Mouse (Mus musculus): ENCODE data around the gene Kcnq5.
A peak's percentile ranks its signal among the peaks of the same experiment; 100 is the strongest.

Kcnq5 gene

DNA sequence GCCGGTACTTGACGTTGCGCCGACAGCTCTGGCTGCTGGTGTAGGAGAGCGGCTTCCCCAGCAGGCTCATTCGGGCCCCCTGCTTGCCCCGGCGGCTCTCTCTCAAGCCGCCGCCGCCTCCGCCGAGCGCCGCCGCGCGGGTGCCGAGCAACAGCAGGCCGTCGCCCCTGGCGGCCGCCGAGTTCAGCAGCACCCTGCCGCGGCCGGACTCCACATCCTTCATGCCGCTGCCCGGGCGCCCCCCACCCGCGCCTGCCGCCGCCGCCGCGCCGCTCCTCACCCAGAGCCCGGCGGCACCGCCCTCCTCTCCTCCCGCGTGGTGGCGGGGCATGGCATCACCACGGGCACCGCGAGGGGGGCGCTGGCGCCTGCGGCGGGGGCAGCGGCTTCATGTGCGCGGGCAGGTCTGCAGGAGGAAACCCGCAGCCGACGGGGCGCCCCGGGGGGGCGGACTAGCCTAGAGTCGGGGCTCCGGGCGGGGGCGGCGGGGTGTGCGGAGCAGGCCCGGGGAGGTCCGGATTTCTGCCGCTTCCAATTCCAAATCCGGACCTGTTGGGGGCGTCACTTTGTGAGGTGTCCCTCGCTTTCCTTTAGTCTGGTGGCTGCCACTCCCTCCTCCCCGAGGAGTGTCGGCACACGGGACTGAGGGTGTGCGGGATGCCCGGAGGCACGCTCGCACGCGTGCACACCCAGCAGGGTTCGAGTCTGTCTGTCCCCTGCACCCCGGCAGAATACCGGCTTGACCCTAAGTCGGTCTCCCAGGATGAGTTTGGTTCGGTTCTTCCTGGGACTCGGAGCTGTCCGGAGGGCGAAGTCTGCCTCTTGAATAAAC lies at the start of gene Kcnq5:
Gene Kcnq5 (minus strand): TSS at position 692 of the 832 bp plus-strand sequence.
- peak; percentile 38 to 61 for DNase-seq (ENCODE audit: low spot score in 2 of 2)

DNA sequence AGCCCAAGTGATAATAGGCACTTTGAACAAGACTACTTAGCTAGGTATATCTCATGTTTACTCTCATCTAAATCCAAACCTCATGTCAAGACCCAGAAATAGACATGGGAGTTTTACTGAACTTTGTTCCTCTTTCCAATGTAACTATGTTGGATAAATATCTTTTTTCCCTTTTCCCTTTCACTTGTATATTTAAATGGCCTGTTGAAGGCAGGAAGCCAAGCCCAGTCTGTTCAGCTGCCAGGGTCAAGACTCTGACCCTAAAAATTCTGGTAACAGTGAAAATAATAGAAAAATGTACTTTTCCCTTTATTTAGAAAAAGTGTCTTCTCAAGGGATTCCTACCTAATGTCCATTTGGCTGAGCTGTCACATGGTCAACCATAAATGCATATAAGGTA lies 18.0 kb upstream of the Kcnq5 start:
- DNase-seq (ENCODE audit: low spot score in 2 of 2), result no peak

DNA sequence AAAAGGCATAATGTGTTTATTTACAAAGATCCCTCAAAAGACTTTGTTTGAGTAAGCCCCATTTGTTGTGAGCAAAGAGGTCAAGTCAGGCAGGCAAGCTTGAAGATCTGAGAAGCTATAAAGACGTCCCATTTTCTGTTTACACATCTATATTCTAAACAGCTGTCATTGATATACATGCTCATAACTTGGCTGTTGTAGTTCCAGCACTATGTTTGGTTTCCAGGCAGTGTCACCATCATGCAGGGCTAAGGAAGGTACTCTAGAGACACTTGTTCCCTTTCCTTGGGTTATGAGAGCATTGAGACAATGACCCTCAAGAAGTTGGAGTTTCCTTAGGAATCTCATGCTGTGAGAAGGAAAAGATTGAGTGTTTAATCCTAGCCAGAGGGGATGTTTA lies 17.6 kb upstream of the Kcnq5 start:
- DNase-seq (ENCODE audit: low spot score in 2 of 2), result no peak

DNA sequence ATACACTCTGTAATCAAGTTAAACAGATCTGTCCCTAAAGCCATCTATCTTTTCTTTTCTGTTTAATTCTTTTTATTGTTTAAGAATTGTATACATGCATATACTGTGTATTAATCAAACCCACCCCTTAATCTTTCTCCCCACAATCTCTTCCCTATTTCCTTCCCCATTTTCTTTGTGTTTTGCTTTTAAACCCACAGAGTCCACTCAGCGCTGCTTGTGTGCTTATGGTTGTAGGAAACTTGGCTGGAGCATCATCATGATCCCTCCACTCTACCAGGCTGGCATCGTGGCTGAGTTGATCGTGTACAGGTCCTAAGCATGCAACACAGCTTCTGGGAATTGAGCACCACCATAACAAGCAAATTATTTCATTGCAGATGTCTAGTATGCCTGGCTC lies 12.3 kb upstream of the Kcnq5 start:
- no peak for DNase-seq (ENCODE audit: low spot score in 2 of 2)

DNA sequence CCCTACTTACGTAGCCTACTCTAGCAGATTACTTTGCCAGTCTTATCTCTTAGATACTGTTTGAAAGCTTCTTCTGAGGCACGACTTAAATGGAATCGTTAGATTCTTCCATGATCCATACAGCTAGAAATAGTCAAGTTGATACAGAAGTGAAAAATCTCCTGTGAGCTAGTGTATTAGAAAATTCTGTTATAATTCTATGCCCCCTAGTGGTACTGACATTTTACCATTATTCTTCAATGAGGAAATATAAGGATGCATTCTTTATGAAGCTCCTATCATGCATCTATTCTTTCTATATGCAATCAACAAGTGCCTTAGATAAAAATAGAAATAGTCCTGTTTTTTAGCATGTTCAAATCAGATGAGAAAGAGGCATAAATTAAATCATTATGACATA lies 5.4 kb upstream of the Kcnq5 start:
- no peak for DNase-seq (ENCODE audit: low spot score in 2 of 2)

DNA sequence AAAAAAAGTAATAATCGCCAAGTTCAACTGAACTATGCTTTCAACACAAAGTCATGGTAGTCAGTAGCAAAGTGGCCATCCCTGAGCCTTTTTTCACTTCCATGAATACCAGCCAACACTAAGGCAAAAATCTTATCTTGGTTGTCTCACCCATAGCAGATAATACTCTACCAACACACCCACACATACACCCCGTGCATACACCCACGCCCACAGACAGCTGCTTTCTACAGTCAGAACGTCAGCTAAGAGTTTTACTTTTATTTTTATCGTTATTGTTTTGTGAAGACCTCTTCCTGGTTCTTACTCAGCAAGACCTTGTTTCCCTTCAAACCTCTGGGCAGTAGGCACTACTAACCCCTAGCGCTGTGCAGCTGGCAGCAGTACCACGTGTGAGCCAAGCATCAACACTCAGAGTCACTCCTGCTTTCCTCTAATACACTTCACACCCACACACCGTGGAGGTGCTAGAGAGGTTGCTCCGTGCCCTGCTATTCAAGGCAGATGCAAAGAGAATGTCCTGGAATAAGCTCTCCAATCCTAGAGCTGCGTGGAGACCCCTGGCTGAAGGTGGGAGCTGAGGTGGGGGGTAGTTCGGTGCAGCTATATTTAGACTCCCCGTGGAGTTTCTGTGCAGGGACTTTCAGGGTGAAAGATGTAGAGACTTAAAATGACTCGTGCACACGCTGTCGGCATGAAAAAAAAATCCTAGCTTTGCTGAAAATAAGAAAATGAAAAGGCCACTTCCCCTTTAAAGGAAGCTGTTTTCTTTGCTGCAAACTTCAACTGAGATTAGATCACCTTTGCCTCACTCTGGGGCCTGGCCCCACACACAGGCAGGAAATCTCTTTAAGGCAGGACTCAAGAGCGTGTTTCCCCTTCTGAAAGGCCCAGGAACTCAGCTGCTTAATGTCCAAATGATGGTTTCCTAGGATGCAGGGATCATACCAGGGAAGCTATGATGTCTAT lies 1.4 kb upstream of the Kcnq5 start:
- DNase-seq (ENCODE audit: low spot score in 2 of 2), result no peak

DNA sequence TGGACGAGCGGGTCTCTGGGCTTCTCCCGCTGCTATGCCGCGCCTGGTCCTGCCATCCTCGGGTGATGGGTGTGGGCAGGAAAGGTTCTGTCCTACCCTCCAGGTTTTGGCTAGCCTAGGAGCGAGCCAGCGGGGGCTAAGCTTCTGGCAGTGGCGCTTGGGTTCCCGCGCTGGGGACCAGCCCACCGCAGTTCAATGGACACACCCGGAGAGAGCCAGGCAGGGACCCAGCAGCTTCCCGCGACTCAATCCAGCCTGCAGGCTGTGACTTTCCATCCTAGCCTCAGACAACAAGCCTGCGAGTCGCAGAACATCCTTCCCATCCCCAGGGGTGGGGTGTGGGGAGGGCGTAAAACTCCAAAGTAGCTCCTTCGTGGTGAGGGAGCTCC lies 335 bp upstream of the Kcnq5 start:
- DNase-seq (ENCODE audit: low spot score in 2 of 2), result peak in 1 of 2 experiments; percentile 33

DNA sequence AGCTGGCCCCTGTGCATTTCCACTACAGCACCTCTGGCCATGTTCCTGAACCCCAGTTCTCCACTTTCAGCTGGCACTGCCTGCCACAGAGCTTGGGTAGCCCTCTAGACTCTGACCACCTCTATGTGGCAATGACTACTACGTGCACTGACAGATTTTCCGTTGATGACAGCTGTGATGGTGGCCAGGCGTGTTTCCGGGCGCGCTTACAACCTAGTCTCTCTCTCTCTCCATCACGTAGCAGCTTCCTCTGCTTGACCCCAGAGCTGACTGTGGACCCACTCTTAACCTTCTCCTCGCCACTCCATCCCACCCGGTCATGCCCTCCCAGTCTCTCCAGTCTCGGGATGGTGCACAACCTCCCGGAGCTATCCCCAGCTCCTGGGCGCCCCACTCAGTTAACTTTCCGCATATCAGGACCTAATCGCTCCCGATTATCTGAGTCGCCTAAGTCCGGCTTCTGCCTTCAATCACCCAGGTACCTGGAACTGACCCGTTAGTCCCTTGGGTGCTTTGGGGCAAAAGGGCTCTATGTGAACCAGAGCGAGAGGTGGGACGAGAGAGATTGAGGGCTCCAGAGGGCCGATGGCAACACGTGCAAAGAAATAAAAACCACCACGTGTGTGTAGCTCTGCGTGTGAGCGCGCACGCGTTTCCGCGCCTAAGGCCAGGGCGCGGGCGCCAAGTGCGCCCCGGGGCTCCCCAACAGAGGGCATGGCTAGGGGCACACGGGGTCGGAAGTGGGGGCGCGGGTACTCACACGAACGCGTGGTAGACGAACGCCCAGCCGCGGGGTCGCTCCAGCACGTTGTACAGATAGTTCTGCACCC lies 1.1 kb downstream of the Kcnq5 start:
- DNase-seq (ENCODE audit: low spot score in 2 of 2), result peak in 1 of 2 experiments; percentile 40

DNA sequence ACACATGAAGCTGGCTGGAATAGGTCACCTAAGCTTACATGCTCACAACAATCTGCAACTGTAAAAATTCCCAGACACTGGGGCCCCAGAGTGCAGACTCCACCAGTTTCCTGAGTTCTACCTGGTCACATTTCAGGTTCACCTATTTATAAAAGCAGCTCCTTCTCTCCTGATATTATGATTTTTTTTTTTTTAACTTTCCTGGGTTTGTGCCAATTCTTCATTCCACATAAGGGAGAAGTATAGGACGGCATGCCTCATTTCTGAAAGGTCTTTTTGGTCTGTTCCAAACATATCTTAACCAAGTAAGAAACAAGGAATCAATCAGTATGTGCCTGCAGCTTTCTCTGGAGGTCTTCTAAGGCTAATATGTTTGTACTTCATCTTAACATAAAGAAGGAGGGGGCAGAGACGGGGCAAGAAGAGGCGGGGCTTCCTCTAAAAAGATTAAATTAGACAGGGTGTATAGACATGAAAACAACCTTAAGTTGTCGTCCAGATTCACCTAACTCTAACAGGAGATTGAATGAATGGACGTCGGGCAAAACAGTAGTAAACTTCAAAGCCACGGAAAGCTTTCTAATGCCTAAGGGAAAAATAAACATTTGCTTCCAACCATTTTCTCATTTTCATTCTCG lies 2.0 kb downstream of the Kcnq5 start:
- no peak for DNase-seq (ENCODE audit: low spot score in 2 of 2)

DNA sequence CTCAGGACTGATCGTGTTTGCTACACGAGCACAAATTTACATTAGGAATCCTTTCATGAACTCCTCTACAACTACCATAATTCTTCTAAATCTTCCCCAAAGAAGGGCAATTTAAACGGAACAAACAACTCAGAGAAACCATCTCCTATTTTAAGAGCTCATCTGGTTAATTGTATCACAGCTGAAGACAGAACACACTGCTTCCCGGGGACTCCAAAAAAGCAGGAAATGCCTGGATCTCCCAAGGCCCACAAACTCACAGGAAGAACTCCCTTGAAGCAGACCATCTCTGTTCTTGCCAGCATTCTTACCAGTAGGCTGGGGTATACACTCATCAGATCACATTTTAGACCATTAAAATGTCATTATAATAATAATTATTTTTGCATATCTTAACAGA lies 3.7 kb downstream of the Kcnq5 start:
- no peak for DNase-seq (ENCODE audit: low spot score in 2 of 2)

DNA sequence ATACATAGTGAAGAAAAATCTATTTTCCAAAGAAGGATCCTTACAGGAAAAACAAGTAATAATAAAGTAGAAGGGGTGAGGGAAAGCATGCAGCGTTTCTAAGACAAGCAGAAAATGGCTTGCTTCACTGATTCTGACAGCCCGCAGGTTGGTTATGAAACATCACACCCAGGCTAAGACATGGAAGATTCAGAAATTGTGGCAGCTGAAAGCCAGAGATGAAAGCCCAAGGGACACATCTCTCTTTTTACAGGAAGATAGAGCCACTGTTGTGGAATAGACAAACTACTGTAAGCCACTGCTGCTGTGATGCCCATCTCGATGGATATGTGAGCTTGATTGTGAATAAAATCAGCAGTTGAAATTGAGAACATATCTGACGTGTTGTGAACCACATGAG lies 20.9 kb downstream of the Kcnq5 start:
- no peak for DNase-seq (ENCODE audit: low spot score in 2 of 2)

DNA sequence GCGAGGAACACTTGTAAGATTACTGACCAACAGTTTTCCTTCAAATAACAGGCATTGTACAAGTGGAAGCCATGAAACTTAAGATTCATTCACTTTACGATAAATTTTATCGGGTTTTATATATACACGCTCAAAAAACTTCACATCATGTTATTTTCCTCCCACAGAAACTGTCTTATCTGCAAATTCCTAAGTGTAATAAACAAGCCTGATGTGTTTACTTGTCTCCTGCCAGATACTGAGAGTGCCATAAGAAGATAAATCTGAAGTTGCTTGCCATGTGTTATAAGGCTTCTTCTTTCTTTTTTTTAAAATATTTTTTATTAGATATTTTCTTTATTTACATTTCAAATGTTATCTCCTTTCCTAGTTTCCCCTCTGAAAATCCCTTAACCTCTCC lies 34.6 kb downstream of the Kcnq5 start:
- no peak for DNase-seq (ENCODE audit: low spot score in 2 of 2)

DNA sequence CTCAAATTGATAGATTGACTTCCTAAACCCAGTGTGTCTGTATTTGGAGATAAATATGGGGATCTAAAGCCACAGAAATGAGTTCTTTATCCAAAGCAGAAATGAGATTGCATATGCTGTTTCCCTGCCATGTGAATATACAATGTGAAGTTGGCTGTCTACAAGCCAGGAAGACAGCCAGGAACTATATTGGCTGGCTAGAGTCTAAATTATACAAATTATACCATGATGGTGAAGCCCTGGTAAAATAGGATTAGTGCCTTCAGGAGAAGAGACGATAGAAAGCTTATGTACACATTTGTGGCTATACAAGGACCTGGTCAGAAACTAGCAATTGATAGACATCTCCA lies 38.5 kb downstream of the Kcnq5 start:
- DNase-seq (ENCODE audit: low spot score in 2 of 2), result no peak

DNA sequence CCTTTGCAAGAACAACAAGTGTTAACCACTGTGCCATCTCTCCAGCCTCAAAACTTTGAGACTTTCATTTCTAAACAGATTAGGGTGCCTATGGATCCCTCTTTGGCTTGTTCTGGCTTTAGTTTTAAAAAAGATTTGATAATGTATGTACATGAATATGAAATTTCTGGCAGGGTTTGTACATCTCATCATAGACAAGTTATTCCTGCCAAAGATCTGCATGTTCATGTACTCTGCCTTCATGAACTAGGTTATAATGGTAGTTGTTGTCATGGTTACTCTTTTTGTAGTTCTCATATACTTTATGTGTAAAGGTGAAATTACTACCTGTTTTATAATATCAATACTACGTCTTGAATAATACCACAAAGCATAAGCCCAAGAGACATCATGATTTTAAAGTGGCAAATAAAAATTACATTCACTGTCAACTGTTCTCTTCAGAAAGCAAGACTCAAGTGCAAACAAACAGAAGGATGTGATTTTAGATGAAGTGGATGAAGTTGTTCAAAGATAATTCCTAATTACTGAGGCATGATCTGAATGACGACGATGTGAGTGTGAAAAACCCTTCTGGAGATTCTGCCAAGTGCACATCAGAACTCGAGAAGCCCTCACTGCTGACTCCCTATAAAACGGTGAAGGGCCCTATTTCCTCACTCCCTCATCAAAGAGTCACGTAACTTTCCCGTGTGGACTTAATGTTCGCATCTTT lies 39.0 kb downstream of the Kcnq5 start:
- no peak for DNase-seq (ENCODE audit: low spot score in 2 of 2)

DNA sequence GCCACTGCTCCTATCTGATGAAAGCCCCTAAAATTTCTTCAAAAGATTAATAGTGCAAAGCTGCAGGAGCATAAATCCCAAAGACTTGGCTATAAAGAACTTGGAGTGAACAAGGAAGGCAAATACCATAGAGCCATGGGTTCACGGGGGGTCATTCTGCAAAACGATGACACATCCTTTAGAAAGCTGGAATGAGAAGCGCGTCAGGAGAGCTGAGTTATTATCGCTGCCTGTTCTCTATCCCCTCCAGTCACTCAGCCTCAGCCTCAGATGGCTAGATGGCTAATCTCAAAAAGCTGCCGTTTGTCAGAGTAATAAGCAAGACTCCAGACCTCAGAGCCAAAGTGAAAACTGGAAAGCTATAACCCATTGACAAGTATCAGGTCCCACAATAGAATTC lies 42.5 kb downstream of the Kcnq5 start:
- no peak for DNase-seq (ENCODE audit: low spot score in 2 of 2)

DNA sequence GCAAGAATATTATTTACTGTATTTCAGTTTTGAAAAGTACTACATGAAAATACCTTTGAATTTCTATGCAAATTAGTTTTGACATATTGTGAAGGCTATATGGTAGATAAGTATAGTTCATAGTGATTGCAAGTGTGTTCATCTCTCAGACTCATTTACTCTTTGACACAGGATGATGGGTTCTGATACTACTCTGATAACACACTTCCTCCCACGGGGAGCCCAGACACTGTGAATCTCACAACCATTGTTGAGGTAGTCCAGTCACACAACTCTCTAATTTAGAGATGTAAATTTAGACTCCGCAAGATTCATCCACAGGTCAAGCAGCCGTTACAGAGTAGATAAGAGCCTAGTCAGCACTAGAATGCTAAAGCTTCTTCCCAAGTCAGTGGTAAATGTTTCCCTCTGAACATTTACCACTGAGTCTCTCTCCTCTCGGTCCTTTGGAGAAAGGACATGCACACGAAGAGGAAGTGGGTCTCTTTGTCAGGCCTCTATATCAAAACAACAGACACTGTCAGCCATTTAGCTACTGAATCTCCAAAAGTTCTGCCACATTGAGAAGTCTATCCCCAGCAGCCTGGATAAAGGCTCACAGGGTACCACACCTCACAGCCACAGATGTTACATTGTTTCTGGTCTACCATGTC lies 65.5 kb downstream of the Kcnq5 start:
- DNase-seq (ENCODE audit: low spot score in 2 of 2), result no peak

DNA sequence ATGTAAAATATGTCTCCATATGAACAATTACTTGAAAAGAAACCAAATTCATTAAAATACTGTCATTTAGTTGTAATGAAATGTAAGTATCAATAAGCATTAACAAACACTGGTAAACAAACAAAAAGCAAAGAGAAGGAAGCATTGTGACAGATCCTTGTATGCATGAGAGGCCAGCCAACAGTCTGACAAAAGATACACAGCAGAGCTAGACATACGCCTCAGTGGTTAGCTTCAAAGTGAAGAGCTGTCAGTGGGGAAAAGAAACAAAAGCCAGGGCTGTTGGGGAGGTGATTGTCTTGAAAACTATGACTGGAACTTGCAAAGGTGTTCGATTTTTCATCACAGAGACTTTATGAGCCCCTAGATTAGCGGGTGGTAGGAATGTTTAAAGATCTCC lies 78.0 kb downstream of the Kcnq5 start:
- DNase-seq (ENCODE audit: low spot score in 2 of 2), result no peak

DNA sequence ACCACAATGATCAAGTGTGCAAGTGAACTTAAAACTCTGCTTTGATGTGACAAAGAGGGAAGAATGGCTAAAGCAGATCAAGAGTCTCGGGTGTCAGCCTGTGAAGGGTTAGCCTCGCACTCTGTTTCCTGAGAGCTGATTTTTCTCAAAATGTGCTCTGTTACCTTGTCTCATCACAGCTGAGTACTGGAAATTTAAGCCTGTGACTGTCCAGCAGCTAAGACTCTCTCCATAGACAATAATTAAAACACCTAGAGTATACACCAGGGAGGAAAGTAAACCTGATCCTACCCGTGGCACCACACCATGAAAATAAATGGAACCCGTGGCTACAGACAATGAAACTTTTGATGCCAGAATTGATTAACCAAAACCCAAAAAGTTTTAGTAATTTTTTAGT lies 90.9 kb downstream of the Kcnq5 start:
- no peak for DNase-seq (ENCODE audit: low spot score in 2 of 2)

DNA sequence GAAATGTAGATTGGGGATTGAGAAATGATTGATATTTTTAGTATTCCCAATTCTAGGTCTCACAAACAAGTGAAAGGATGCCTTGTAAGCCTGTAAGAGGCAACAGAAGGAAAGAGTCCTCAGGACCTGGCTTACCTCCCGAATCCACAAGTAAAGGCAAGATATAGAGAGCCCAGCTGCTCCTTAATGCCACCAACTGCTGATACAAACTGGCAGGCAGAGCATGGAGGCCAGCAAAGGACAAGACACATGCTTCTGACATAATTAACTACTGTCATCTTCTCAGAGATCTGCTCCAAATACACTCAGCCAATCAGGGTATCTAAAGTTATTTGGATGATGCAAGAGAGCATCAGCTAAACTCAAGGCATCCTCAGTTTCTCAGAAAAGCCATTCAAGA lies 93.3 kb downstream of the Kcnq5 start:
- DNase-seq (ENCODE audit: low spot score in 2 of 2), result peak in 1 of 2 experiments; percentile 18

DNA sequence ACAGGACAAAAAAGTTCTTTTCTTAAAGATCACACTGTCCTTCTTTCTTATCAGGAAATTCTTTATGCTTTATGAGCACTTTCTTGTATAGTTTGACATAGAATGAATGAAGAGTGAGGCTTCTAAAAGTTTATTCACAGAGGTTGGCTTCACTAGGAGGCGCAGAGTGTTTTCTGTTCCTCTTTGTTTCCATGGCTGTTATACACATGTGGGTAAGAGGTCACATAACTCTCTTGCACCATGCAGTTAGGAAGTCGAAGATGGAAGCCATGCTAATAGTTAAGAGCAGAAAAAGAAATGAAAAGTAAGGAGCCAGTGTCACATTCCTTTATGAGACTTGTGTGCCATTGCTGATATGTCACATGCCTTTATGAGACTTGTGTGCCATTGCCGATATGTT lies 105.3 kb downstream of the Kcnq5 start:
- no peak for DNase-seq (ENCODE audit: low spot score in 2 of 2)

Measured in cerebellum, postnatal 4 days (tissue).